Mouse (Mus musculus): ENCODE results near the gene Wrap53. TPM values are rescaled to one million over a fixed set of nuclear protein-coding genes. Genes with fewer than 3 reads are reported as not detected.
"Not testable (repeated sequence)": the region's sequence is repeated elsewhere in the genome, so short reads cannot be mapped to it uniquely, and the experiment has no call there.

The Wrap53 gene
- 32.0 and 35.1 TPM in 2 replicates for polyA plus RNA-seq (2015; fragmentation: Nextera tagmentation; extraction: Ambion mirVana)

DNA sequence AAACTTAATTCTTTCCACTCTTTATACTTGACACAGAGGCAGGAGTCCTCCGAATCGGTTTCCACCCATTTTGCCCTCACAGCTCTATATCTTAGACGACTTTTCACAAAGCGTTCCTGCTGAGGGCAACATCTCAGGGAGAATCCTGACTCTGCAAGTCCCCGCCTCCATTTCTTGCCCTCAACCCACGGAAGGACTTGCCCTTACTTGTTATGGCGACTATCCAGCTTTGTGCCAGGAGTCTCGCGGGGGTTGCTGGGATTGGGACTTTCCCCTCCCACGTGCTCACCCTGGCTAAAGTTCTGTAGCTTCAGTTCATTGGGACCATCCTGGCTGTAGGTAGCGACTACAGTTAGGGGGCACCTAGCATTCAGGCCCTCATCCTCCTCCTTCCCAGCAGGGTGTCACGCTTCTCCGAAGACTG, at the start of gene Wrap53, which contains the start of gene Trp53:
Gene Wrap53 (minus strand): TSS at position 165 of the 424 bp plus-strand sequence.
Gene Trp53 (plus strand): TSS at position 269 of the 424 bp plus-strand sequence.
- WGBS, result 0% methylated on average over 13 of the region's 13 CpGs
- Histone ChIP-seq H3K4me1 (peaks cover 51% of the 10 kb centered on the region), H3K9me3 (replicated peaks) (no peaks in the 10 kb centered on the region), H3K27ac (peak within 1 kb of the TSS; percentile 97), H3K36me3 (ENCODE audit: poor library complexity, severe bottlenecking) (peaks cover 16% of the 10 kb centered on the region), H3K4me3 (peak within 1 kb of the TSS; percentile 67), H3K27me3 (no peaks in the 10 kb centered on the region), H3K4me2 (peak within 1 kb of the TSS; percentile 91), H3K9ac (peak within 1 kb of the TSS; percentile 89)
- ATAC-seq, result peak; percentile 59

DNA sequence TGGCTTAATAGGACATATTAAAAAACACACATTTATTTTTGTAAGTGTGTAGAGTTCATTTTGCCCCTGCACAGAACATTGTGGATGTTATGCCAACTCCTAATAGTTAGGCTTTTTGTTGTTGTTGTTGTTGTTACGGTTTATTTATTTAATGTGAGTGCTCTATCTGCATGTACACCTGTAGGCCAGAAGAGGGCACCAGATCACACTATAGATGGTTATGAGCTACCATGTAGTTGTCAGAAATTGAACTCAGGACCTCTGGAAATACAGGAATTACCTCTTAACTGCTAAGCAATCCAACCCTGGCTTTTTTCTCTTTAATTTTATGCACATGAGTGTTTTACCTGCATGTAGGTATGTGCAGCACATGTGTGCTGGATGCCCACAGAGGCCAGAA, 49.7 kb upstream of the Wrap53 start:
- Histone ChIP-seq H3K4me2 (no peak overlapping the region), H3K27ac (no peak overlapping the region), H3K4me1 (peaks cover 12% of the 10 kb centered on the region), H3K27me3 (no peaks in the 10 kb centered on the region), H3K4me3 (no peak overlapping the region), H3K9ac (no peak overlapping the region), H3K36me3 (ENCODE audit: poor library complexity, severe bottlenecking) (no peaks in the 10 kb centered on the region), H3K9me3 (replicated peaks) (no peaks in the 10 kb centered on the region)
- no peak for ATAC-seq
- 55% methylated on average over 1 of the region's 1 CpGs for WGBS

DNA sequence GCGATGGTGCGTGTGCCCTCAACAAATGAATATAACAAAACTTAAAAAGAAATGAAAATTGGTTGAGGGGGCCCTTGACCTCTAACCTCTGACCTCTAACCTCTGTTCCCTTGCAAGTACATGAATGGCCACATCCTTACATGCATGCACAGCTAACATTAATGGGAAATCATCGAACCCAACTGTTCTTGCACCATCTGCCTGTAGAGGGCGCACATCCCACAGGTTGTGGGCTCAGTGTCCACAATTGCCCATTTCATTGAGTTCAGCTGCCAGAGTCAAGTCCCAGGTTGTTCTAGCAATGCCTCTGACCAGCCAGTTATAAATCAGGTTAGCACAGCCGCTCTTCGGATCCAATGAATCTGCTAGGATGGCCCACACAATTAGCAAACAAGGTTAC, 48.2 kb upstream of the Wrap53 start:
- no peak overlapping the region for H3K27ac ChIP-seq

DNA sequence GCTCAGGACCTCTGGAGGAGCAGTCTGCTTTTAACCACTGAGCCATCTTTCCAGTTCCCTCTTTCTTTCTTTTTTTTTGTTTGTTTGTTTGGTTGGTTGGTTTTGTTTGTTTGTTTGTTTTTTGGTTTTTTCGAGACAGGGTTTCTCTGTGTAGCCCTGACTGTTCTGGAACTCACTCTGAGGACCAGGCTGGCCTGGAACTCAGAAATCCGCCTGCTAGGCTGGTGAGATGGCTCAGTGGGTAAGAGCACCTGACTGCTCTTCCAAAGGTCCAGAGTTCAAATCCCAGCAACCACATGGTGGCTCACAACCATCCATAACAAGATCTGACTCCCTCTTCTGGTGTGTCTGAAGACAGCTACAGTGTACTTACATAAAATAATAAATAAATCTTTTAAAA, 44.3 kb upstream of the Wrap53 start:
- not testable (repeated sequence) for ATAC-seq; H3K4me3 ChIP-seq; H3K9me3 ChIP-seq (replicated peaks); H3K36me3 ChIP-seq (ENCODE audit: poor library complexity, severe bottlenecking); H3K4me2 ChIP-seq; H3K9ac ChIP-seq; H3K27ac ChIP-seq; H3K27me3 ChIP-seq
- peaks cover 16% of the 10 kb centered on the region for H3K4me1 ChIP-seq
- 75% methylated on average over 2 of the region's 2 CpGs for WGBS

More for the DNA sequence above, 48.2 kb upstream of the Wrap53 start:
- peaks cover under 1% of the 10 kb centered on the region; the same call in 1 of the 2 replicates for H3K4me1 ChIP-seq
- no peak for ATAC-seq
- H3K4me2 ChIP-seq, result no peak overlapping the region
- no peaks in the 10 kb centered on the region for H3K36me3 ChIP-seq (ENCODE audit: poor library complexity, severe bottlenecking)
- H3K9ac ChIP-seq, result no peak overlapping the region
- H3K27me3 ChIP-seq, result no peaks in the 10 kb centered on the region
- H3K9me3 ChIP-seq (replicated peaks), result no peaks in the 10 kb centered on the region
- no peak overlapping the region for H3K4me3 ChIP-seq
- 38% methylated on average over 6 of the region's 6 CpGs for WGBS

DNA sequence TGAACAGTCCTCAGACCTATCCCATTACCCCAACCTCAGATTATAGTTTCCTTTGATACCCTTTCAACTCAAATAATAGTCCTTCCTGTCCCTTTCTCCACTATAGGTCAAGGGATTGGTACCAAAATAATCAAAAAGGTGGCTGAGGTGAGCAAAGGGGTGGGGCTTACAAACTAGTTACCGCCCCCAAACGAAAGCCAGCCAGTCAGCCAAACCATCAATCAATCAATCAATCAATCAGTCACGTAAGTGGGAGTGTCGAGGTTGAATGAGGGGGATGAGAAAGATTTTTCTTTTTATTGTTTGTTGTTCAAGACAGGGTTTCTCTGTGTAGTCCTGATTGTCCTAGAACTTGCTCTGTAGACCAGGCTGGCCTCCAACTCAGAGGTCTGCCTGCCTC, 43.0 kb upstream of the Wrap53 start:
- Histone ChIP-seq H3K9me3 (replicated peaks) (no peaks in the 10 kb centered on the region), H3K4me3 (peak overlapping the region; percentile 53; the same call in 1 of the 2 replicates), H3K9ac (peak overlapping the region; percentile 78), H3K4me1 (peaks cover 16% of the 10 kb centered on the region), H3K27ac (no peak overlapping the region), H3K36me3 (ENCODE audit: poor library complexity, severe bottlenecking) (no peaks in the 10 kb centered on the region), H3K27me3 (no peaks in the 10 kb centered on the region), H3K4me2 (peak overlapping the region; percentile 80)
- WGBS, result 70% methylated on average over 4 of the region's 4 CpGs
- no peak for ATAC-seq

DNA sequence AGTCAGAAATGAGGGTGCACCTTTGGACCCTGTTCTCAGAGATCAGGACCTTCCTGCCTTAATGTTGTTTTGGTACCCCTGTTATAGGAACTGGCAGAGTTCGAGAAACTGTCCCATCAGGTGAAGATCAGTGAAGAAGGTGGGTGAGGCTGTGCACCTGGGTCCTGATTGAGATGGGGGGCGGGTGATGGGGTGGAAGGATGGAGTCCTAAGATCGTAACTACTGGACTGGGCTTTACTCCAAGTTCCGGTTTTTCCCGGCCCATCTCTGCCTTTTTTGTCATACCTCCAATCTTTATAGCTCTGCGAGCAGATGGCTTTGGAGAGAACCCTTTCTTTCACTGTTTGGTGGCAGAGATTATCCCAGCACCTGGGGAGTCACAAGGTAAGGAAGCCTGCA, 42.4 kb upstream of the Wrap53 start:
- H3K9ac ChIP-seq, result peak overlapping the region; percentile 78
- 39% methylated on average over 6 of the region's 6 CpGs for WGBS
- peak overlapping the region; percentile 80 for H3K4me2 ChIP-seq
- H3K27me3 ChIP-seq, result no peaks in the 10 kb centered on the region
- H3K36me3 ChIP-seq (ENCODE audit: poor library complexity, severe bottlenecking), result no peaks in the 10 kb centered on the region
- peak overlapping the region; percentile 59 for H3K27ac ChIP-seq
- peak; percentile 19; the same call in 1 of the 2 replicates for ATAC-seq
- H3K4me3 ChIP-seq, result peak overlapping the region; percentile 53
- no peaks in the 10 kb centered on the region for H3K9me3 ChIP-seq (replicated peaks)
- peaks cover 16% of the 10 kb centered on the region for H3K4me1 ChIP-seq

DNA sequence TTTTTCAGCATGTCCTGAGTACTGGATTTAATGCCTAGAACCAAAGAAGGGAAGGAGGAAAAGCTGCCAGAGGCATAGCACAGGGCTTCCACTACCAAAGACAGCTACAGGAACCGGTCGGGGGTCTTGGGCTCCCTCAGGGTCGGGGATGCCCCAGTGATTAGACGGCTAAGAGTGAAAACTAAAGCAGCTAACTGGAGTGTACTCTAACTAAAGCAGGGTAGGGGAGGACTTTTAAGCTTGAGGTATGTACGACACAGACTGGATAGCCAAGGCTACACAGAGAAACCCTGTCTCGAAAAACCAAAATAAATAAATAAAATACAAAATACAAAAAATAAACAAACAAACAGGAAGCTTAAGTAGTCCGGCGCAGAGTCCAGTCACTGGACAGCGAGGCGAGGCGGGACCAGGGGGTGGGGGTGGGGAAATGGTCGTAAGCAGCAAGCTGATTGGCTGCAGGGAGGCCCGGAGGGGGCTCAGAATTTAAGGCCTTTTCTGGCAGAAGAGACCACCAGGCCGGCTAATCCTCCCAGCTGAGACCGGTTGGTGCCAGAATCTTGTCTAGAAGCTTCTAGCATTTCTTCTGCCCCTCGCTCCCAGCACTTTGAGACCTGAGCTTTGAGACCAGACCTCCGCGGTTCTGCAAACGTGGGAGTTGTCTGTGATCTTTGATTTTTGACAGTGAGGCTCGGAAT, 41.7 kb upstream of the Wrap53 start, which contains the start of gene Sat2:
Gene Sat2 (plus strand): TSS at position 454 of the 698 bp plus-strand sequence.
- 0% methylated on average over 20 of the region's 20 CpGs for whole genome bisulfite sequencing
- ATAC-seq, result peak; percentile 80
- H3K9ac ChIP-seq, result peak within 1 kb of the TSS; percentile 78

DNA sequence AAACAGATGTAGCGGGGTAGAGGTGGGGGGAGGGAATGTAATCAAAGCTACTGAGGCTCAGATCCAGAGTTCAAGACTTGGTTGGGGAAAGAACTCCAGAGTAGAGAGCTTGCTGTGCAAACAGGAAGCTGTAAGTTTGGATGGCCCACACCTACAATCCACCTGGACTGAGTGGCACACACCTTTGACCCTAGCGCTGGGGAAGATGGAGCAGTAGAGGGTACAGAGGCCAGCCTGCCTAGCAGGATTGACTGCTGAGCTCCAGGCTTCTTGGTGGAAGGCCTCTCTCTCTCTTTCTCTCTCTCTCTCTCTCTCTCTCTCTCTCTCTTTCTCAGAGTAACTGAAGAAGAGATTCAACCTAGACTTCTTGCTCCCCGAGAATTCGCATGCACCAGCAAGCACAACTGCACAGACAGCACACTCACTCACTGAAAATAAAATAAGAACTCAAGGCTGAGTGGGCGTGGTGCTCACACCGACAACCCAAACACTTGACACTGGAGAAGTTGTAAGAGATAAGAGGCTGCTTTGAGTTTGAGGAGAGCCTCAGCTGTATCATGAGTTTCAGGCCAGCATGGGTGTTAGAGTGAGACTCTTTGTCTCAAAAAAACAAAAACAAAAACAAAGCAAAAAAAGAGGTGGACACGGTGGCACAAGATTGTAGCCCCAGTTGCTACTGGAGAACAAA, 40.5 kb upstream of the Wrap53 start:
- no peak overlapping the region for H3K27ac ChIP-seq
- H3K4me3 ChIP-seq, result no peak overlapping the region
- H3K4me2 ChIP-seq, result no peak overlapping the region
- WGBS, result 86% methylated on average over 7 of the region's 7 CpGs
- no peaks in the 10 kb centered on the region for H3K27me3 ChIP-seq
- H3K9me3 ChIP-seq (replicated peaks), result no peaks in the 10 kb centered on the region
- H3K36me3 ChIP-seq (ENCODE audit: poor library complexity, severe bottlenecking), result no peaks in the 10 kb centered on the region
- peaks cover 16% of the 10 kb centered on the region for H3K4me1 ChIP-seq
- no peak for ATAC-seq
- H3K9ac ChIP-seq, result no peak overlapping the region

More for the DNA sequence above, 41.7 kb upstream of the Wrap53 start, which contains the start of gene Sat2:
- H3K9me3 ChIP-seq (replicated peaks), result no peaks in the 10 kb centered on the region
- peaks cover 16% of the 10 kb centered on the region for H3K4me1 ChIP-seq
- peak within 1 kb of the TSS; percentile 80 for H3K4me2 ChIP-seq
- H3K4me3 ChIP-seq, result peak within 1 kb of the TSS; percentile 53
- no peaks in the 10 kb centered on the region for H3K36me3 ChIP-seq (ENCODE audit: poor library complexity, severe bottlenecking)
- H3K27me3 ChIP-seq, result no peaks in the 10 kb centered on the region
- H3K27ac ChIP-seq, result peak within 1 kb of the TSS; percentile 59

DNA sequence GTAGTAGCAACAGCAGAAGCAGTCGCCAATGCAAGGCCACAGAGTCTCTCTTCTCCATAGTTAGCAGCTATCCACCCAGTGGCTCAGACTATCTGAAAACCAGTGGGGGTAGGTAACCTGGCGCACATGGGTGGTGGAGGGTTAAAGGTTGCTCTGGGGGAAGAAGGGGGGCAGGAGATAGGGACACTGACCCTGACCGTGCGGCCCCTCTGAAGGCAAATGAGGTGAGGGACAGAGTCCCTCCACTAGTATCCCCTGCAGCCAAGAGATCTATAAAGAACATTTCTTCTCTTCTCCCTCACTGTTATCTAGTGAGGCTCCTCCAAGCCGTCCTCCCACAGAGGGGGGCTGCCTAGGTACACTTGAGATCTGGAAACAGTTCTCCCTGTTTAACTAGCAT, 37.8 kb upstream of the Wrap53 start, which contains the start of gene Shbg:
Gene Shbg (minus strand): TSS at position 101 of the 400 bp plus-strand sequence.
- WGBS, result 81% methylated on average over 5 of the region's 5 CpGs
- Histone ChIP-seq H3K27ac (no peak within 1 kb of the TSS), H3K4me3 (no peak within 1 kb of the TSS)

DNA sequence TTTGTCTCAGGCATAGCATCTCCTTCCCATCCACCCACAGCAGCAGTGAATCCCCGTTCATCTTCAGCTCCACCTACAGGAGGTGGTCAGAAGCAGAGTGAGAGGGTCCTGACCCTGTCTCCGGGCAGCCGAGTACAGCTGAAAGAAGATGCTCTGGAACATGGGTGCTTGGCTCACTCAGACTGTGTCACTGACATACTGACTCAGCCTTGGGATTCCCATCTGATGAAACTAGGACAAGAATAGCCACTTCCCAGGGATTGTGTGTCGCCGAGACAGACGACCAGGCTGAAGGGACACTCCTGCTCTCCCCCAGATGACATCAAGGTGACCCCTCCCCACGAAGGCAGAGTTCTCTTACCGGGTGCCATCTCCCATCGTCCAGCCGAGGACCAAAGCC, 36.7 kb upstream of the Wrap53 start:
- no peak overlapping the region for H3K9ac ChIP-seq
- 53% methylated on average over 10 of the region's 10 CpGs for WGBS

More for the DNA sequence above, 37.8 kb upstream of the Wrap53 start, which contains the start of gene Shbg:
- H3K9me3 ChIP-seq (replicated peaks), result no peaks in the 10 kb centered on the region
- no peaks in the 10 kb centered on the region for H3K36me3 ChIP-seq (ENCODE audit: poor library complexity, severe bottlenecking)
- no peak within 1 kb of the TSS for H3K9ac ChIP-seq
- no peaks in the 10 kb centered on the region for H3K27me3 ChIP-seq
- H3K4me2 ChIP-seq, result no peak within 1 kb of the TSS
- peaks cover 17% of the 10 kb centered on the region for H3K4me1 ChIP-seq
- no peak for ATAC-seq

DNA sequence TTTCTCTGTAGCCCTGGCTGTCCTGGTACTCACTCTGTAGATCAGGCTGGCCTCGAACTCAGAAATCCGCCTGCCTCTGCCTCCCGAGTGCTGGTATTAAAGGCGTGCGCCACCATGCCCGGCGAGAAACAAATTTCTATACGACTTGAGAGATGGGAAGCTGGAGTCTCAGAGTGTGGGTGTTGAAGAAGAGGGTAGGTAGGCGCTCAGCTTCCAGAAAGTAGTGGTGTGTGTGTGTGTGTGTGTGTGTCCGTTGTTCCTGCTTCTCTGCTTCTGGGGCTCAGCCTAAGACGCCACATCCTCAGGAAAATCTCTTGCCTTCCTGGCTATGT, 34.2 kb upstream of the Wrap53 start:
- H3K9ac ChIP-seq; H3K36me3 ChIP-seq (ENCODE audit: poor library complexity, severe bottlenecking); H3K9me3 ChIP-seq (replicated peaks); H3K4me2 ChIP-seq; H3K27me3 ChIP-seq; H3K27ac ChIP-seq; ATAC-seq; H3K4me1 ChIP-seq; H3K4me3 ChIP-seq: not testable (repeated sequence)
- WGBS, result 51% methylated on average over 11 of the region's 11 CpGs

More for the DNA sequence above, 36.7 kb upstream of the Wrap53 start:
- H3K4me1 ChIP-seq, result peaks cover 11% of the 10 kb centered on the region
- no peak for ATAC-seq
- H3K4me2 ChIP-seq, result no peak overlapping the region
- no peaks in the 10 kb centered on the region for H3K36me3 ChIP-seq (ENCODE audit: poor library complexity, severe bottlenecking)
- H3K27ac ChIP-seq, result no peak overlapping the region
- no peaks in the 10 kb centered on the region for H3K9me3 ChIP-seq (replicated peaks)
- H3K4me3 ChIP-seq, result no peak overlapping the region
- H3K27me3 ChIP-seq, result no peaks in the 10 kb centered on the region

Measured in forebrain, embryonic 13.5 days (tissue).